Mouse (Mus musculus) lung, postnatal 0 days (tissue): ENCODE measurements around the gene Stxbp6. TPM values are rescaled to one million over a fixed set of nuclear protein-coding genes. Genes with fewer than 3 reads are reported as not detected.

Experiments used
- ATAC-seq: fragments of 200-750 bp; cut with Nextera tagmentation; 2 replicates; pipeline ENCODE4 v1.8.0; 2017; ENCODE audit warnings: moderate library complexity
- DNase-seq: peaks from one replicate; pipeline ENCODE4 v3.0.0-alpha.2; 2016; ENCODE audit warnings: low spot score
- H3K27ac ChIP-seq: fragments of 300-500 bp; sonication (generic); 2 replicates; pipeline ENCODE4 v1.5.1; 2014; ENCODE audit warnings: antibody characterized with exemption, mild to moderate bottlenecking, low read length, mixed read lengths
- H3K27me3 ChIP-seq: fragments of 300-500 bp; sonication (generic); replicated peaks from 2 replicates; pipeline ENCODE4 v1.6.1; 2014; ENCODE audit warnings: low read length, mixed read lengths; ENCODE audit not compliant: insufficient read depth
- H3K36me3 ChIP-seq: fragments of 300-500 bp; sonication (generic); 2 replicates; pipeline ENCODE4 v1.6.1; 2014; ENCODE audit warnings: low read length, mixed read lengths; ENCODE audit not compliant: insufficient read depth
- H3K4me1 ChIP-seq: fragments of 300-500 bp; sonication (generic); 2 replicates; pipeline ENCODE4 v1.6.1; 2014; ENCODE audit warnings: antibody characterized with exemption, low read depth, low read length, mixed read lengths; ENCODE audit not compliant: insufficient read depth
- H3K4me2 ChIP-seq: fragments of 300-500 bp; sonication (generic); replicated peaks from 2 replicates; pipeline ENCODE4 v1.6.1; 2014; ENCODE audit warnings: low read depth, mild to moderate bottlenecking, low read length, moderate library complexity, mixed read lengths
- H3K4me3 ChIP-seq: fragments of 300-500 bp; sonication (generic); 2 replicates; pipeline ENCODE4 v1.5.1; 2014; ENCODE audit warnings: low read depth, low read length
- H3K9ac ChIP-seq: fragments of 300-500 bp; sonication (generic); replicated peaks from 2 replicates; pipeline ENCODE4 v1.6.1; 2014; ENCODE audit warnings: low read depth, mild to moderate bottlenecking
- H3K9me3 ChIP-seq: fragments of 300-500 bp; sonication (generic); 2 replicates; pipeline ENCODE4 v1.6.1; 2016; ENCODE audit warnings: low read length, mixed read lengths
- CTCF ChIP-seq: IDR thresholded peaks from 2 replicates; pipeline ENCODE4 v1.5.1; 2016; ENCODE audit warnings: antibody characterized with exemption, mild to moderate bottlenecking
- EP300 ChIP-seq: IDR thresholded peaks from 2 replicates; pipeline ENCODE4 v1.6.1; 2016; ENCODE audit warnings: antibody characterized with exemption, mild to moderate bottlenecking, control low read depth
- WGBS: fragments of 180-500 bp; shearing (Covaris S2); extraction: QIAGEN DNeasy Blood & Tissue Kit; methylation state at CpG from one replicate; pipeline ENCODE4 v1.1.7; 2014; 5-methylcytosine and 5-hydroxymethylcytosine counted together
- polyA plus RNA-seq: library from polyadenylated mRNA; unstranded; fragments of >200 nt; fragmentation: Nextera tagmentation; extraction: Ambion mirVana; gene quantifications from 2 replicates; pipeline ENCODE4 v1.2.1, GENCODE M21; 2015

Gene Stxbp6
- polyA plus RNA-seq, 1 experiment from 2014 or later: 22.1 TPM

GRCm38 (mm10) chr12:45047172-45047571 is 27.3 kb downstream of the Stxbp6 start:
- no peaks in the 10 kb centered on the region for H3K4me1 ChIP-seq
- TF ChIP-seq CTCF (no peak), EP300 (peak; percentile 96)
- H3K27me3 ChIP-seq: no peaks in the 10 kb centered on the region
- H3K27ac ChIP-seq: no peak overlapping the region
- no peak overlapping the region for H3K4me2 ChIP-seq
- ATAC-seq (peak; percentile 89), DNase-seq (peak; percentile 68)
- no peak overlapping the region for H3K9ac ChIP-seq
- H3K36me3 ChIP-seq: no peaks in the 10 kb centered on the region
- H3K9me3 ChIP-seq: no peaks in the 10 kb centered on the region
- WGBS: 53% methylated on average over 4 of the region's 4 CpGs
- no peak overlapping the region for H3K4me3 ChIP-seq

- no peak for TF ChIP-seq CTCF
- no peak for TF ChIP-seq EP300
- no peak overlapping the region for H3K4me3 ChIP-seq
- no peaks in the 10 kb centered on the region for H3K27me3 ChIP-seq
- no peaks in the 10 kb centered on the region for H3K4me1 ChIP-seq
- ATAC-seq (no peak), DNase-seq (no peak)
- no peaks in the 10 kb centered on the region for H3K36me3 ChIP-seq
- WGBS: 29% methylated on average over 1 of the region's 1 CpGs
- no peak overlapping the region for H3K9ac ChIP-seq
- H3K27ac ChIP-seq: no peak overlapping the region
- no peaks in the 10 kb centered on the region for H3K9me3 ChIP-seq
- H3K4me2 ChIP-seq: no peak overlapping the region
Observed at GRCm38 (mm10) chr12:45044581-45044980, 29.9 kb downstream of the Stxbp6 start.

- DNase-seq (no peak), ATAC-seq (0 out of 2 replicates have a peak, but pooled peaks have one; percentile 27)
- no peaks in the 10 kb centered on the region for H3K9me3 ChIP-seq
- 0 out of 2 replicates have a peak, but pooled peaks cover 1% of the 10 kb centered on the region for H3K4me1 ChIP-seq
- H3K27ac ChIP-seq: no peak overlapping the region
- WGBS: 51% methylated on average over 10 of the region's 10 CpGs
- TF ChIP-seq EP300 (no peak), CTCF (no peak)
- H3K36me3 ChIP-seq: no peaks in the 10 kb centered on the region
- no peak overlapping the region for H3K4me2 ChIP-seq
- no peak overlapping the region for H3K4me3 ChIP-seq
- H3K9ac ChIP-seq: no peak overlapping the region
- no peaks in the 10 kb centered on the region for H3K27me3 ChIP-seq
Observed at GRCm38 (mm10) chr12:45042591-45043091, 31.9 kb downstream of the Stxbp6 start.

- Histone ChIP-seq H3K4me3 (no peak overlapping the region), H3K36me3 (no peaks in the 10 kb centered on the region), H3K4me1 (0 out of 2 replicates have a peak, but pooled peaks cover 4% of the 10 kb centered on the region), H3K27me3 (no peaks in the 10 kb centered on the region), H3K4me2 (no peak overlapping the region), H3K9me3 (no peaks in the 10 kb centered on the region), H3K27ac (no peak overlapping the region), H3K9ac (no peak overlapping the region)
- TF ChIP-seq CTCF (no peak), EP300 (no peak)
- DNase-seq: no peak
- no peak for ATAC-seq
- WGBS: 48% methylated on average over 1 of the region's 1 CpGs
Observed at GRCm38 (mm10) chr12:45037496-45037895, 37.0 kb downstream of the Stxbp6 start.

- Histone ChIP-seq H3K4me3 (no peak overlapping the region), H3K27me3 (no peaks in the 10 kb centered on the region), H3K9me3 (no peaks in the 10 kb centered on the region), H3K9ac (no peak overlapping the region), H3K27ac (no peak overlapping the region), H3K36me3 (no peaks in the 10 kb centered on the region), H3K4me2 (no peak overlapping the region), H3K4me1 (0 out of 2 replicates have a peak, but pooled peaks cover 4% of the 10 kb centered on the region)
- DNase-seq: peak; percentile 45
- ATAC-seq: no peak
- TF ChIP-seq EP300 (no peak), CTCF (no peak)
- 31% methylated on average over 4 of the region's 4 CpGs for WGBS
Observed at GRCm38 (mm10) chr12:45037091-45037490, 37.4 kb downstream of the Stxbp6 start.

GRCm38 (mm10) chr12:45030681-45031080 is 43.8 kb downstream of the Stxbp6 start:
- TF ChIP-seq EP300 (no peak), CTCF (no peak)
- H3K9me3 ChIP-seq: no peaks in the 10 kb centered on the region
- no peak overlapping the region for H3K27ac ChIP-seq
- no peaks in the 10 kb centered on the region for H3K36me3 ChIP-seq
- ATAC-seq (no peak), DNase-seq (no peak)
- H3K4me2 ChIP-seq: no peak overlapping the region
- no peaks in the 10 kb centered on the region for H3K4me1 ChIP-seq
- no peak overlapping the region for H3K9ac ChIP-seq
- H3K27me3 ChIP-seq: no peaks in the 10 kb centered on the region
- 84% methylated on average over 3 of the region's 3 CpGs for WGBS
- no peak overlapping the region for H3K4me3 ChIP-seq

- Histone ChIP-seq H3K9me3 (no peaks in the 10 kb centered on the region), H3K4me2 (no peak overlapping the region), H3K4me1 (no peaks in the 10 kb centered on the region), H3K27me3 (no peaks in the 10 kb centered on the region), H3K4me3 (no peak overlapping the region), H3K27ac (no peak overlapping the region), H3K36me3 (no peaks in the 10 kb centered on the region), H3K9ac (no peak overlapping the region)
- no peak for ATAC-seq
- DNase-seq: no peak
- TF ChIP-seq CTCF: no peak
- no peak for TF ChIP-seq EP300
- 59% methylated on average over 1 of the region's 1 CpGs for WGBS
Observed at GRCm38 (mm10) chr12:45026347-45026746, 48.2 kb downstream of the Stxbp6 start.
